Mouse (Mus musculus): ENCODE measurements around the gene Rfwd3. TPM values are rescaled to one million over a fixed set of nuclear protein-coding genes. Genes with fewer than 3 reads are reported as not detected.
"Not testable (repeated sequence)": the region's sequence is repeated elsewhere in the genome, so short reads cannot be mapped to it uniquely, and the experiment has no call there.

The Rfwd3 gene
- polyA plus RNA-seq, 1 experiment from 2014 or later: 61.0 TPM

- 69% methylated on average over 7 of the region's 7 CpGs for WGBS
- not testable (repeated sequence) for H3K9ac ChIP-seq (ENCODE audit: low read length); DNase-seq (ENCODE audit: low spot score); ATAC-seq (replicated peaks; ENCODE audit: low FRiP score, low TSS enrichment, low read depth); H3K36me3 ChIP-seq (ENCODE audit: control insufficient read depth, insufficient read depth, low read length); H3K9me3 ChIP-seq (ENCODE audit: control insufficient read depth, low read length); H3K4me1 ChIP-seq (replicated peaks; ENCODE audit: control insufficient read depth, insufficient read depth, low read length); H3K4me3 ChIP-seq (ENCODE audit: low read depth, low read length); H3K4me2 ChIP-seq (ENCODE audit: low read length); H3K27ac ChIP-seq (ENCODE audit: low read depth); H3K27me3 ChIP-seq (replicated peaks; ENCODE audit: control insufficient read depth, insufficient read depth, low read length)
Observed at GRCm38 (mm10) chr8:111266161-111266560, 33.9 kb downstream of the Rfwd3 start.

DNA sequence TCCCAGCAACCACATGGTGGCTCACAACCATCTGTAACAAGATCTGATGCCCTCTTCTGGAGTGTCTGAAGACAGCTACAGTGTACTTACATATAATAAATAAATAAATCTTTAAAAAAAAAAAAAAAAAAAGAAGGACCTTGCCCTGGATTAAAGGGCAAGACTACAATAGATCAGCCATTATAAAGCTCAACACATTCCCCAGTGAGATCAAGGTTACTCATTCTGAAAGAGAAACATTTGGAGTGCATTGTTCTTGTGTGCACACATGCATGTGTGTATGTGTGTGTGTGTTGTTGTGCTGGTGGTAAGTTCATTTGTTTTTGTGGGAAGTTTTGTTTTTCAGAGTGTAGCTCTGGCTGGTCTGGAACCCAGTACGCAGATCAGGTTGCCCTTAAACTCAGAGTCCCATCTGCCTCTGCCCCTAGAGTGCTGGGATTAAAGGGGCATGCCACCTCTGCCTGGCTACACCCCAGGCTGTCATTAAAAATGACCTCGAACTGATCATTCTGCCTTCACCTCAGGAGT is 35.3 kb downstream of the Rfwd3 start:
- DNase-seq (ENCODE audit: low spot score) (no peak), ATAC-seq (replicated peaks; ENCODE audit: low FRiP score, low TSS enrichment, low read depth) (no peak)
- Histone ChIP-seq H3K4me2 (ENCODE audit: low read length) (no peak overlapping the region), H3K4me3 (ENCODE audit: low read depth, low read length) (no peak overlapping the region), H3K9me3 (ENCODE audit: control insufficient read depth, low read length) (no peaks in the 10 kb centered on the region), H3K36me3 (ENCODE audit: control insufficient read depth, insufficient read depth, low read length) (no peaks in the 10 kb centered on the region), H3K4me1 (replicated peaks; ENCODE audit: control insufficient read depth, insufficient read depth, low read length) (no peaks in the 10 kb centered on the region), H3K27ac (ENCODE audit: low read depth) (no peak overlapping the region), H3K27me3 (replicated peaks; ENCODE audit: control insufficient read depth, insufficient read depth, low read length) (no peaks in the 10 kb centered on the region), H3K9ac (ENCODE audit: low read length) (no peak overlapping the region)
- 84% methylated on average over 2 of the region's 2 CpGs for WGBS

GRCm38 (mm10) chr8:111261981-111262381 is 38.0 kb downstream of the Rfwd3 start:
- Histone ChIP-seq H3K27ac (ENCODE audit: low read depth) (no peak overlapping the region), H3K36me3 (ENCODE audit: control insufficient read depth, insufficient read depth, low read length) (no peaks in the 10 kb centered on the region), H3K4me3 (ENCODE audit: low read depth, low read length) (no peak overlapping the region), H3K9ac (ENCODE audit: low read length) (no peak overlapping the region), H3K9me3 (ENCODE audit: control insufficient read depth, low read length) (no peaks in the 10 kb centered on the region), H3K27me3 (replicated peaks; ENCODE audit: control insufficient read depth, insufficient read depth, low read length) (no peaks in the 10 kb centered on the region), H3K4me2 (ENCODE audit: low read length) (no peak overlapping the region), H3K4me1 (replicated peaks; ENCODE audit: control insufficient read depth, insufficient read depth, low read length) (no peaks in the 10 kb centered on the region)
- no peak for DNase-seq (ENCODE audit: low spot score)
- ATAC-seq (replicated peaks; ENCODE audit: low FRiP score, low TSS enrichment, low read depth): no peak
- 64% methylated on average over 4 of the region's 4 CpGs for WGBS

DNA sequence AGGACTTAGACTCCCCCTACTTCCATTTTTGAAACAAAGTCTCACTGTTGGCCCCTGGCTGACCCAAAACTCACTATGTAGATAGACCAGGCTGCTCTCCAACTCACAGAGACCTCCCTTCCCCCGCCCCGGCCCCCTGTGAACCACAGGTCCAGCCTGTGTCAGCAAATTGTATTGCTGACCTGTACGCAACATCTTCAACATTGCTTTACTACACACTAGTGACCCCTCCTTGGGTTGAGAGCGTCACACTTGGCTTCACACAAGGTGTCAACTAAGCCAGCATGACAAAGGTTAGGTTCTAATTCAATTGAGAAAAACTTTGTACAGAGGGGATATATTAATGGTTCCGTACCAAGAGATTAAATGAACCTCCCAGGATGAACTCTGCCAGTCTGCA is 39.8 kb downstream of the Rfwd3 start:
- 94% methylated on average over 5 of the region's 5 CpGs for WGBS
- no peak overlapping the region for H3K4me2 ChIP-seq (ENCODE audit: low read length)
- ATAC-seq (replicated peaks; ENCODE audit: low FRiP score, low TSS enrichment, low read depth): no peak
- no peaks in the 10 kb centered on the region for H3K27me3 ChIP-seq (replicated peaks; ENCODE audit: control insufficient read depth, insufficient read depth, low read length)
- H3K4me3 ChIP-seq (ENCODE audit: low read depth, low read length): no peak overlapping the region
- H3K4me1 ChIP-seq (replicated peaks; ENCODE audit: control insufficient read depth, insufficient read depth, low read length): no peaks in the 10 kb centered on the region
- H3K9ac ChIP-seq (ENCODE audit: low read length): no peak overlapping the region
- no peak for DNase-seq (ENCODE audit: low spot score)
- 0 out of 2 replicates have a peak, but pooled peaks cover 2% of the 10 kb centered on the region for H3K9me3 ChIP-seq (ENCODE audit: control insufficient read depth, low read length)
- 0 out of 2 replicates have a peak, but pooled peaks cover 2% of the 10 kb centered on the region for H3K36me3 ChIP-seq (ENCODE audit: control insufficient read depth, insufficient read depth, low read length)
- no peak overlapping the region for H3K27ac ChIP-seq (ENCODE audit: low read depth)

DNA sequence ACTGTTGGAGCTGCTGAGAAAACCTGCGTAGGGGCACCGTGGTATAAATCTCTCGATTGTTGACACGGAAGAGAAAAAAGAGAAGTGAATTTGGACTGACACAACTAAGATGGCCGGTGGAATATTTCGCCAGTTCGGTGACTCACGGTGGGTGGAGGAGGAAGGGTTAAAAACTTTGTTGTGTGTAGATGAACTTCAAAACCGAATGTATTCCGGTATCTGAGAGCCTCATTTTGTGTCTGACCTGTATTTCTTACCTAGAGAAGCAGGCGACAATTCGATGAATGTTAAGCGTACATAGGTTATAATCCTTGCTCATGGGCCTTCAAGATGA is 40.6 kb downstream of the Rfwd3 start:
- 8% methylated on average over 13 of the region's 13 CpGs for WGBS
- Histone ChIP-seq H3K9me3 (ENCODE audit: control insufficient read depth, low read length) (0 out of 2 replicates have a peak, but pooled peaks cover 2% of the 10 kb centered on the region), H3K36me3 (ENCODE audit: control insufficient read depth, insufficient read depth, low read length) (0 out of 2 replicates have a peak, but pooled peaks cover 3% of the 10 kb centered on the region), H3K4me2 (ENCODE audit: low read length) (peak overlapping the region; percentile 56), H3K9ac (ENCODE audit: low read length) (peak overlapping the region; percentile 91), H3K27ac (ENCODE audit: low read depth) (peak overlapping the region; percentile 99), H3K4me1 (replicated peaks; ENCODE audit: control insufficient read depth, insufficient read depth, low read length) (no peaks in the 10 kb centered on the region), H3K27me3 (replicated peaks; ENCODE audit: control insufficient read depth, insufficient read depth, low read length) (no peaks in the 10 kb centered on the region), H3K4me3 (ENCODE audit: low read depth, low read length) (peak overlapping the region; percentile 89)
- DNase-seq (ENCODE audit: low spot score): no peak
- peak; percentile 44 for ATAC-seq (replicated peaks; ENCODE audit: low FRiP score, low TSS enrichment, low read depth)

- peak; percentile 97 for DNase-seq (ENCODE audit: low spot score)
- peak; percentile 92 for ATAC-seq (replicated peaks; ENCODE audit: low FRiP score, low TSS enrichment, low read depth)
- 0 out of 2 replicates have a peak, but pooled peaks cover 2% of the 10 kb centered on the region for H3K9me3 ChIP-seq (ENCODE audit: control insufficient read depth, low read length)
- H3K27me3 ChIP-seq (replicated peaks; ENCODE audit: control insufficient read depth, insufficient read depth, low read length): no peaks in the 10 kb centered on the region
- peak within 1 kb of the TSS; percentile 91 for H3K9ac ChIP-seq (ENCODE audit: low read length)
- H3K4me3 ChIP-seq (ENCODE audit: low read depth, low read length): peak within 1 kb of the TSS; percentile 89
- H3K4me1 ChIP-seq (replicated peaks; ENCODE audit: control insufficient read depth, insufficient read depth, low read length): no peaks in the 10 kb centered on the region
- H3K4me2 ChIP-seq (ENCODE audit: low read length): peak within 1 kb of the TSS; percentile 56
- under 1% methylated on average over 73 of the region's 76 CpGs for WGBS
- H3K36me3 ChIP-seq (ENCODE audit: control insufficient read depth, insufficient read depth, low read length): 0 out of 2 replicates have a peak, but pooled peaks cover 3% of the 10 kb centered on the region
- peak within 1 kb of the TSS; percentile 99 for H3K27ac ChIP-seq (ENCODE audit: low read depth)
Observed at GRCm38 (mm10) chr8:111258631-111259407, 41.2 kb downstream of the Rfwd3 start, which contains the start of gene Glg1. TSS of gene Glg1 (minus strand) at chr8:111259216.

DNA sequence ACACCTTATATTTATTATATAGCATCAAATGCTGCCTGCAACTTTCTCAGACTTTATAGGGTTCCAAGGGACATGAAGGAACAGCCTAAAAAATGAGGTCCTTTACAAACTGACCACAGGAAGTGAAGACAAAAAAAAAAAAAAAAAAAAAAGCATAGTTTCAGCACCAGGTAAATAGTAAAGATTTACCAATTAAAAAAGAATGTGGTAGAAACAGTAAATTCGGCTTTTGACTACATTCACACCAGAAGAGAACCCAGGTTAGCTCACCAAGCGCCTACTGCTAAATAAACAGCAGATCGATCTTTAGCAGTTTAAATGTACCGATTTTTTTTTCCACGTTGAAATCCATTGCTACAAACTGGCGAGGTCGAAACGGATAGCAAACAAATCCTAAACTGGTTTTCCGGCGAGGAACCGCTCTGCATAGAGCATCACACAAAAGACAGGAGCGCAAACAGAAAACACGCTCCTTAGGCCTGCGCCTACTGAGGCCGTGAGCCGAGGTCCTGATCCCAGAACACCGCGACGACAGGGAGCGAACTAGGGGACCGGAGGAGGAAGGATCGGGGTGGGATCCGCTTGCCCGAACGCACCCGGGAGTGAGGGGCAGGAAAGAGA is 41.9 kb downstream of the Rfwd3 start:
- H3K27ac ChIP-seq (ENCODE audit: low read depth): peak overlapping the region; percentile 99
- no peaks in the 10 kb centered on the region for H3K4me1 ChIP-seq (replicated peaks; ENCODE audit: control insufficient read depth, insufficient read depth, low read length)
- H3K4me3 ChIP-seq (ENCODE audit: low read depth, low read length): peak overlapping the region; percentile 89
- DNase-seq (ENCODE audit: low spot score): no peak
- no peaks in the 10 kb centered on the region for H3K27me3 ChIP-seq (replicated peaks; ENCODE audit: control insufficient read depth, insufficient read depth, low read length)
- peak overlapping the region; percentile 56 for H3K4me2 ChIP-seq (ENCODE audit: low read length)
- peak; percentile 57 for ATAC-seq (replicated peaks; ENCODE audit: low FRiP score, low TSS enrichment, low read depth)
- H3K9ac ChIP-seq (ENCODE audit: low read length): peak overlapping the region; percentile 91
- under 1% methylated on average over 25 of the region's 26 CpGs for WGBS
- H3K9me3 ChIP-seq (ENCODE audit: control insufficient read depth, low read length): 0 out of 2 replicates have a peak, but pooled peaks cover 2% of the 10 kb centered on the region
- 0 out of 2 replicates have a peak, but pooled peaks cover 3% of the 10 kb centered on the region for H3K36me3 ChIP-seq (ENCODE audit: control insufficient read depth, insufficient read depth, low read length)

- Histone ChIP-seq H3K4me3 (ENCODE audit: low read depth, low read length) (no peak overlapping the region), H3K36me3 (ENCODE audit: control insufficient read depth, insufficient read depth, low read length) (0 out of 2 replicates have a peak, but pooled peaks cover 3% of the 10 kb centered on the region), H3K27ac (ENCODE audit: low read depth) (peak overlapping the region; percentile 22; the same call in 1 of the 2 replicates), H3K4me2 (ENCODE audit: low read length) (no peak overlapping the region), H3K4me1 (replicated peaks; ENCODE audit: control insufficient read depth, insufficient read depth, low read length) (0 out of 2 replicates have a peak, but pooled peaks cover 4% of the 10 kb centered on the region), H3K27me3 (replicated peaks; ENCODE audit: control insufficient read depth, insufficient read depth, low read length) (no peaks in the 10 kb centered on the region), H3K9ac (ENCODE audit: low read length) (no peak overlapping the region), H3K9me3 (ENCODE audit: control insufficient read depth, low read length) (0 out of 2 replicates have a peak, but pooled peaks cover 2% of the 10 kb centered on the region)
- no peak for DNase-seq (ENCODE audit: low spot score)
- no peak for ATAC-seq (replicated peaks; ENCODE audit: low FRiP score, low TSS enrichment, low read depth)
- WGBS: 69% methylated on average over 4 of the region's 4 CpGs
Observed at GRCm38 (mm10) chr8:111252487-111253112, 47.4 kb downstream of the Rfwd3 start.

Data from intestine, embryonic 14.5 days (tissue).